Mouse (Mus musculus) retina, postnatal 7 days (tissue): Measurements from ENCODE around the gene Nsun2.

Experiments
- DNase-seq: peaks from one replicate; pipeline ENCODE4 v3.0.0-alpha.2; 2012; ENCODE audit warnings: low read depth, low spot score

Nsun2 gene

DNA sequence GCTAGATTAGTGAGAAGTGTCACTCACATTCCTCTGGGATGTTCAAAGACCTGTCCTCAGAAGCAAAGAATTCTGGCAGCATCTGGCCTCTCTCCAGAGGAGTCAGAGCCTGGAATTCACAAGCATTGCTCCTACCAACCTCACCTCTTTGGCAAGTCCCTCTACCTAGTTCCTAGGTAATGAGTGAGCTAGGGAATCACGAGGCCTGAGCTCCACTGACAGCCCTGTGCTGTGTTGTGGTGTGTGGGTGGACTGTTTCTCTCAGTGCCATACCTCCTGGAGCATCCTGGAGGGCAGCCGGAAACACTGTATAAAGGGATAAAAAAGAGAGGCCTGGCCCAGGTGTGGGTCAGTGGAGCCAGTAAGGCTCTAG, 9.4 kb upstream of the Nsun2 start:
- DNase-seq, result no peak

DNA sequence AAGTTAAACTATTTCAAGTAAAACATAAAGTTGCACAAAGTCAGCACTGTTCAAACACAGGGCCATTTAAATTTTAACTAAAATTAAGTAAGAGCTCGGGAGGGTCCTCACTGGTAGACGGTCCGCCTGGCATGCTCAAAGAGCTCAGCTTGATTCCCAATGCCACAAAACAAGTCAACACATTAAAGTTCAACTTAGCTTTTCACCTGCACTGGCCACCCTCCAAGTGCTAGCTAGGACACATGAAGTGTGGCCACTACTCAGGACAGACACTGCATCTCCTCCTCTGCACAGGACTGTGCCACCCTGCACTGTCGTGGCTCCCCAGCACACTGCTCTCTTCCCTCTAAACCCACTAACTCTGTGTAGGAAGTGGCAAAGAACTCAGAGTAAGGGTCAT, 7.7 kb upstream of the Nsun2 start:
- DNase-seq, result no peak

GRCm38 (mm10) chr13:69528531-69528930, 5.0 kb upstream of the Nsun2 start:
- DNase-seq, result no peak

DNA sequence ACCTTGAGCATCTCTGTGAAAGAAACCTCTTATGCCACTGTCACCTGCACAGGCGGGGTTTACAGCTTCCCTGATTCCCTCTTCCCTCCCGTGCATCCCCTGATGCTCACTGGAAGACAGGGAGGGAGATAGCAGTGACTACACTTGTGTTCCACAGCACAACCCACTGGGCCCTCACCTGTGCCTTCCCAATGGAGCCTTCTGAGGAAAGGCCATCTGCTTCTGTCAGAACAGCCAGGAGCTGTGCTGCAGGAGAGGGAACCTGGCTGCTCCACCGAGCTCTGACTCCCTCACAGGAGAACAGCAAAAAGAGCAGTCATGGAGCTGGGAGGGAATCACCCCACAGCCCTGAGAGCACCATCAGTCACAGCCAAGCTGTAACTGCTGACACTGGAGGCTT, 3.4 kb upstream of the Nsun2 start:
- no peak for DNase-seq

- no peak for DNase-seq
Observed at GRCm38 (mm10) chr13:69530951-69531350, 2.6 kb upstream of the Nsun2 start.

DNA sequence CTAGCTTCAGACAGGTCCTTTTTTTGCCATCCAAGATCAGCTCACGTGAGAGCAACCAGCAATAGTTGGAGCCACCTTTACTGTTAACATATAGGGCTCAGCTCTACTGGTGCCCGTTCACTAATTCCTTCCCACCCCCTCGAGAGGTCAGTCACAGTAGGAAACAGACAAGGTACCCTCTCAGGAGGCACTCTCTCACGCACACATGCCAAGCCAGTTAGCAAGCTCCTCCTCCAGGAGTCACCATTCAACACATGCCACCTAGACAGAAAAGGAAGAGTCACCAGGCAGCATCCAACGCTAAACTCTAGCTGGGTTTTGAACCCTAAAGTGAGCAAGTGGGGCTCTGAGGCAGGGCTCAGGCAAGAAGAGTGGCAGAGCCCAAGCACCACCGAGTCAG, 2.1 kb upstream of the Nsun2 start:
- DNase-seq, result no peak

DNA sequence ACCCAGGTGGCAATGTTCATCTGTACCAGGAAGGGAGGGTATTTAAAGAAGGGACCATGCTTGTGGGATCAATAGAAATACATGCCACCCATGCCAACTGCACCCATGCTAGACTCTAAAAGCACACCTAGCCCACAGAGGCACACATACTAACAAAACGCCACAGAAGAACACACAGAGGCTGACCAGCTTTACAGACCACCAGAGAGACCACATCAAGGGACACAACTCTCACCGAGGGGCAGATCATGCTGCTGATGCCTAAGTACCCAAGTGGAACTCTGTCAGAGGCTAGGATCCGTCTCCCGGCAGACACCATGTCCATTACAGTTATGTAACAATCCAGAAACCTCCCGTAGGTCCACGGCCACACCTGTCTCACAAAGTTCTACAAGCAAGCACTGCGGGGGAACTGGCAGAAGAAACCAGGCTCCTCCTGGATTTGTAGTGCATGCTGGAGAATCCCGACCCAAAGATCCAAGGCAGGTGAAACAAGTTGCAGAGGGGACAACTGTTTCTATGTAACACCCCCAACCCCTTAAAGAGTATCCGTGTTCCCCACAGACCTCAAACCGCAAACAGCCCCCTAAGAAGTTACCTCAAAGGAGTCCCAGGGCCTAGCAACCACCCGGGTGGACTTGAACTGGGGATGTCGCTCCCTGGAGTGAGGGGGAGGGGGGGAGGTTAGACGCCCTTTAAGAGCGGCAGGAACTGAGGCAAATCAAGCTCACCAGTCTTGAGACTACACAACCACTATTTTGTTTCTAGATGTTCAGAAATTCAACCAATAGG, 1.2 kb upstream of the Nsun2 start:
- DNase-seq, result no peak

DNA sequence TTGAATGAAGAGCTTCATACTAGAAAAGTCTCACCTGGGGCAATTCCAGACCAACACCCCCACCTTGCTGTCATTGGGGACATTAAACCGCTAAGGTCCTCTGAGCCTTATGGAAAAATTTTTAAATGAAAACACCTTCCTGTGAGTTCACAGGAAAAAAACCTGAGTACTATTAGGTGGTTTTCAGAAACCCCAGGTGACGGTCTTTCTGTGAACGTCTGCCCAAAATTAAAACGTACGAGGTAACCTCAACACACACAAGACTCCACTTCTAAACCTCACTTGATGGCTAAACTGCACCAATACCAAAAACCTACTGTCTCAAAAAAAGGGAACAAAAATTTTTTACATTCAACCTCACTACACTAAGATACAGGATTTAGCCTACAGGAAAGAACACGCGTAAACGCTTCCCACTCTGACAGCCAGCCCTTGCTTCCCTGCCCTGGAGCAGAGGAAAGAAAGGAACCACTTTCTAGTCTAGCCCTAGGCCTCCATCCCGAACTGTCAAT, 597 bp upstream of the Nsun2 start:
- DNase-seq, result no peak

DNA sequence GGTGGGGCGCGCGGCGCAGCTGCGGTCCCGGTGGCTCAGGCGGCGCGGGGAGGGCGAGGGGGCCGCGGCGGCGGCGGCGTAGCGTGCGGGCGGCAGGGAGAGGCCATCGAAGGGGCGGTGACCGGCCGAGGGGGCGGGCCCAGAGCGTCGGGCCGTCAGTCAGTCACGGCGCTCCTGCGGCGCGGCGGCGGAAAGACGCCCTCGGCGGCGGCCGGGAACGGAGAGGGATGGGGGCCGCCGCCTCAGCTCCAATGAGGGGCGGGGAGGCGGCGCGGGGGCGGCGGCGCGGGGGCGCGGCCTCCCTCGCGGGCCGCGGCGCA, 748 bp downstream of the Nsun2 start, which contains the start of gene Tent4a:
Gene Tent4a, minus strand, starts transcription at position 284 of the 320 bp plus-strand sequence.
- no peak for DNase-seq

DNA sequence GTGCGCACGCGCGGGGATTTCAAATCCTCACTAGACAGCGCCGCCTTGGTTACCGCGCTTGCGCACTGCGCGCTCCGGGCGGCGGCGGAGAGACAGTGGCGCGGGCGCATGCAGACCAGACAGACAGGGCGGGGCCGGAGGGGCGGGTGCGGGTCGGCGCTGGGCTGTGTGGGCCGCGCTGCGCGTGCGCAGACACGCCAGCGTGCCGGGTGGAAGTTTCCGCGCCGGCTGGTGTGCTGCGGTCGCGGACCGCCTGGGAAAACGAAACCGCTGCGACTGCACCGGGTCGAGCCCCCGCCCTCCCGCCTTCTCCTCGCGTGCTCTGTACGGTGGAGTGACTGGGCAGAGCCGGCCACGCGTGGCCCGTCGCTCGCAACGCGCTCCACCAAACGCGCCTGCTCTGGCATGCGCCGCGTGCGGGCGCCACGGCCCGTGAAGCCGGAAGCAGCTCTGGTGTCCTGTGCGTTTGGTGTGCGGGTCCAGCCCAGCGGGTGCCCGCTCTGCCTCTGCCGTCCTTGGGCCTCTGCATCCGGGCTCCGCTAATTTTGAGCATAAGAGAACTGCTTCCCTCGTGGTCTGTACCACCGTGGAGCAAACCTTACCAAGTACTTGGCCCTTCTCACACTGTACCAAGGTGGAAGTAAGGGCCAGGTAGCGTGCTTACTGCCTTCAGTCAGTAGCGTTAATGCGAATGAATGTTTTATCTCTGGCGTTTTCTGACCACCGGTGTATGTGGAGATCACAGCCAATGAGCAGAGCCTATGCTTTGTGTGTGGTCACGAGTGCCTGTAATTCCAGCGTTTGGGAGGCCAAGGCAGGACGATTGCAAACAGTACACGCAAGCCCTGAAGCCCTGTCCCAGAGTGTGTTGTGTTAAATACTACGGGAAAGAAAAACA, 1.4 kb downstream of the Nsun2 start:
- DNase-seq, result peak; percentile 99

DNA sequence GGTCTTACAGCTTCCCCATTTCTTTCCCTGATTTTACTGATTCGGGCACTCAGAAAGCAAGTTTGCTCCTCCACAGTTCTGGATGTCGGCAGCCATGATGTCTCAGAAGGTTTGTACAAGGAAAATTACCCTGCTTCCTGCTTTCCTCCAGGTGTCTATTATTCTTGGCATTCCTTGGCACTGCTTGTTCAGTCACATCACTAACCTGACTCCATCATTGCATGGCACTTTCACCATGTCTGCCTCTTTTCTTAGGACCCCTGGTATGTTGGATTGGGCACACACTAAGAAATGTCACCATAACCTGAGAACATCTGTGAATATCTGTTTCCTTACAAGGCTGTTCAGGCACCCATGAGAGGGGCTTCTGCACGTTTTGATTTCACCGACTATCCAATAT, 2.5 kb downstream of the Nsun2 start:
- DNase-seq, result no peak

DNA sequence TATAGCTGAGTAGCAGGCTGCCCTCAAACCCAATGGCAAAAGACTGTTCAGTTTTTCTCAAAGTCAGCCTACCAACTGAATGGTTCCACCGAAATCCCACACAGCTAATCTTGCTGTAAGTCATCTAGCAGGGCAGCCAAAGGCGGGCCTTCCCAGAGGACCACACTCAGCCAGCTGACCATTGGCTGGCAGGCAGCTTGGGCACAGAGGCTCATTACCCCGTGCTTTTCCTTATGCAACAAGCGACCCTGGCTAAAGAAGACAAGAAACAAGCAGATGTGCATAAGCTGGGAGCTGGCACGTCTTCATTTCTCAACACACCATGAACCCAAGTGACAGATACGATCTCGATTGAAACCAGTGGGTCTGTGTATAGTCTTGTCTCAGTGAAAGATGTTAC, 3.8 kb downstream of the Nsun2 start:
- DNase-seq, result no peak

DNA sequence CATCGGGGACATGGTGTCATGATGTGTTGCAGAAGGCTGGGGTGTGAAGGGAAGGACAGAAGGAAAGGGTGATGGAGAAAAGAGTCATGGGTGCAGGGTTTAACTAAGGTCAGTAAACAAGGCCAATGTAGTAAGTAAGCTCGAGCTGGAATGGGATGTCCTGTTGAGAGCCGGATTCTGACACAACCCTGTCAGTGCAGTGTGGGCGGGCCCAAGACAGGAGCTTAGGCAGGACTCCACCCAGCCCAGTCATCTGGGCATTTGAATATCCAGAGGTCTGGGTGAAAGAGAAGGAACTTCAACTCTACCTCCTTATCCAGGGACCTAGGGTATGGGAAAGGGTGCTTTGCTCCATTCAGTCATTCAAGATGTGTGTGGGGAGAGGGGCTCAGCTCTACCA, 4.8 kb downstream of the Nsun2 start:
- DNase-seq, result no peak

DNA sequence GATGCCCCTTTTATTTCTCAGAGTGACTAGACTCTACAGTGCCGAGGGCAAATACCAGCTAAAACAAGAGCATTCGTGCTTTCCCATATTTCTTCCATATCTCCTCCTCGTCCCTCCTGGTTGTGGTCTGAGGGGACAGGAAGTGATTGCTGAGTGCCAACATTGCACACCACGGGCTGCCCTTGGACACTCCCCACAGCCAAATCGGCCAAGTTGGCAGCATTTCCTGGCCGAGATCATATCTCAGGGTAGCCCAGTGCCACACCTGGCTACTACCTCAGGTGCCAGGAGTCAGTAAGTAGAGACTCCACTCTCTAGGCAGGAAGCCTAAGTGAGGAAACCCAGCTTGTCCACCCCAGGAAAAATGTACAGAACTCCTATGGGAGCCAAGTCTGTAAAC, 7.7 kb downstream of the Nsun2 start:
- DNase-seq, result no peak

GRCm38 (mm10) chr13:69541776-69542175, 8.2 kb downstream of the Nsun2 start:
- DNase-seq, result no peak

- no peak for DNase-seq
Observed at GRCm38 (mm10) chr13:69542571-69543352, 9.2 kb downstream of the Nsun2 start.

DNA sequence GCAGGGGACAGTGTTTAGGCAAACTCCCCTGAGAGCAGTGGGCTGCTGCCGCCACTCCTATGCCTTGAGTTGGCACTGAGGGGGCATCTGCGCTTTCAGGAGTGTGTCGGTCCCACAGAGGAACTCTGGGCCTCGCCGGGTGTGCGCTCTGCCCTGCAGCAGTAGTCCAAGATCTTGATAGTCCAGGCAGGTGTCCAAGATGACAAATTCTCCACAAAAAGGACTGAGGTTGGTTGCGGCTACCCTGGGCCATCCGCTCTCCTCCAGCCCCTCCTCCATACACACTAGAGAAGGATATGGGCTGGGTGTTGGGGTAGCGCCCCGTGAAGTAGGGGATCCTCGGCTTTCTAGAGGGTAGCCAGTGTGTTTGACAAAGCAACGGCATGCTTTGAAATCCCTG, 10.0 kb downstream of the Nsun2 start:
- DNase-seq, result no peak

DNA sequence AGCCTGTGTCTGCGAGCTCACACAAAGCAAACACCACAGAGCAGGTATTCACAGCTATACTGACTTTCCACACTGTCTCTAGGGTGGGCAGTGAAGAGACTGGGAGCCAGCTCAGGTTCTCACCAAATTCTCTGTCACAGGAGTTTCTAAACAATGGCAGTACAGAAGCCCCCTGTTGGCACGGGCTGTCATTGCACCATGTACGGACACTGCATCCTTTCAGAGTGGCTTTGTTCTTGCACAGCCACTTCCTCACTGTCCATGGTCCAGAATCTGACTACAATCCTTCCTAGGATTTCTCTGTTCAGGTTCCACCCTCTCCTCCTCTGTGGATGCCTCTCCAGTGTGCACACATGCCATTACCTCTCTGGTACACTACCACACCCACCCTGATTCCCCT, 11.5 kb downstream of the Nsun2 start:
- DNase-seq, result no peak

DNA sequence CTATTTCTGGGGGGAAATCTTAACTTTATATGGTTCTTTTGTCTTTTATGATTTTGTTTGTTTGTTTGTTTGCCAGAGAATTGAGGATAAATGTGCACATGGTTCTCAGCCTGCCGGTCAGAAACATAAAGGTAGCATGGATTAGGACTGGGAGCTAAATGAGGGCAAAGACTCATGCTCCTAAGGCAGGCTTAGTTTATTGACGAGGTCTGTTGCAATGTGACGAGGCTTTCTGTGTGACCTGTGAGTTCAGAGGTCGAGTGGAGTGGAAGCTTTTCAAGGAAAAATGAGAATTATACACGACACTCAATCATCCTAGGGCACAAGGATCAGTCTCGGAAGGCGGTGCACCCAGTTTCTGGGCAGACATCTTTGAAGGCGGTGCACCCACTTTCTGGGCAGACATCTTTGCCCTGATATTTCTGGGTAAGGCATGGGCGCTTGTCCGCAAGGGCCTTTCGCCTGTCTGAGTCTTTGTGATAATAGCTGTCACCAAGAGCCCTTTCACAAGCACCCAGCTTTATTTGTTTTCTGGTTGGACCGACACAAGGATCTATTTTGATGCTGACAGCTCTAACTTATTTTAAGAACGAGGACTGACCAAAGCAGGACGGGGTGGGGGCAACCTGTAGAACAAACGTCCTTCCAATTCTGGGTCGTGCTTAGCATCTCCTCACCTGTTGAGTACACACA, 14.1 kb downstream of the Nsun2 start:
- DNase-seq, result no peak

DNA sequence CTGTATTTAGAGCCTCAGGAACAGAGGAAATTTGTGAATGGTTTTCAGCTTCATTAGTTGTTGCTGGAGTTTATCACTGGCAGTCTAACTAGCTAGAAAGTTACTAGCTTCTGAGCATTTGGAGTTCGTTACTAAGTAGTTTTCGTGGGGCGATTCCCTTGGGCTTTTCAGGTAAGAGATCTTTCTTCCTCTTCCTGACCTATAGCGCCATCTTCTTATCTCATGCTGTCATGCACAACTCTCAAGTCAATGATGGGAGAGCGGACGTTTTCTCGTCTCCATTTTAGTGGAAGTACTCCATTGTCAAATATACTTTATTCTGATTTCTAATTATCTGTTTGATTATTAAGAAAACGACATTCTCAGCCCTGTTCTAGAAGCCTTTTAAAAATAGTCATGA, 16.4 kb downstream of the Nsun2 start:
- no peak for DNase-seq

DNA sequence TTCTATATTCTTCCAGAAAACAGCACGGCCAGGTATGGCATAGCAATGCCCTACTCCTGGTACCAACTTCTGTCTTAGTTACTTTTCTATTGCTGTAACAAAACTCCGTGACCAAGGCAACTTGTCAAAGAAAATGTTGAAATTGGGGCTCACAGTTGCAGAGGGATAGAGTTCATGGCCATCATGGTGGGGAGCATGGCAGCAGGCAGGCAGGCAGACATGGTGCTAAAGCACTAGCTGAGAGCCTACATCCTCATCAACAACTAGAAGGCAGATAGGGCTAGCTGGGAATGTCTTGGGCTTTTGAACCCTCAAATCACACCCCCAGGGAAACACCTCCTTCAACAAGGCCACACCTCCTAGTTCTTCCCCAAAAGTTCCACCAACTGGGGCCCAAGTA, 17.3 kb downstream of the Nsun2 start:
- DNase-seq, result no peak

- no peak for DNase-seq
Observed at GRCm38 (mm10) chr13:69553024-69553423, 19.5 kb downstream of the Nsun2 start.
